Mouse (Mus musculus) cerebellum, adult 2 months (tissue): ENCODE measurements around the gene Slc13a5. TPM values are rescaled to one million over a fixed set of nuclear protein-coding genes. Genes with fewer than 3 reads are reported as not detected.
A peak's percentile ranks its signal among the peaks of the same experiment; 100 is the strongest.

Experiments used
- DNase-seq, 2 experiments: peaks; one replicate each; pipeline ENCODE4 v3.0.0; 2021
- H3K27ac ChIP-seq: fragments of 200-500 bp; 2 replicates; pipeline ENCODE4 v1.5.1; 2012; ENCODE audit warnings: low read length, control low read depth, inconsistent platforms; ENCODE audit not compliant: insufficient read depth
- H3K27me3 ChIP-seq: fragments of 200-500 bp; 2 replicates; pipeline ENCODE4 v1.6.1; 2012; ENCODE audit warnings: inconsistent platforms, mild to moderate bottlenecking, low read length, moderate library complexity; ENCODE audit not compliant: control insufficient read depth, insufficient read depth
- H3K4me1 ChIP-seq: fragments of 200-500 bp; 2 replicates; pipeline ENCODE4 v1.6.1; 2011; ENCODE audit warnings: low read length; ENCODE audit not compliant: control insufficient read depth, insufficient read depth
- H3K4me3 ChIP-seq: fragments of 200-500 bp; replicated peaks from 2 replicates; pipeline ENCODE3; 2011; ENCODE audit warnings: mild to moderate bottlenecking, low read depth, low read length, control low read depth; ENCODE audit not compliant: insufficient read depth
- CTCF ChIP-seq: fragments of 200-500 bp; IDR thresholded peaks from 2 replicates; pipeline ENCODE4 v1.5.1; 2011; ENCODE audit warnings: low read depth, mild to moderate bottlenecking, control low read depth, low read length, moderate library complexity, borderline replicate concordance; ENCODE audit not compliant: insufficient read depth
- POLR2A ChIP-seq: fragments of 200-500 bp; IDR thresholded peaks from 2 replicates; pipeline ENCODE4 v1.6.1; 2011; ENCODE audit warnings: low read length, control low read depth, borderline replicate concordance; ENCODE audit not compliant: insufficient read depth
- WGBS: fragments of 180-500 bp; shearing (Covaris S2); methylation state at CpG from one replicate; pipeline ENCODE4 v1.1.7; 2018; 5-methylcytosine and 5-hydroxymethylcytosine counted together
- polyA plus RNA-seq: library from polyadenylated mRNA; depleted of rRNA; stranded (reverse); fragments of >200 nt; gene quantifications from 2 replicates; pipeline ENCODE4 v1.2.3, GENCODE M21; 2012

Gene Slc13a5
- polyA plus RNA-seq, 1 experiment, result 9.6 TPM

- 19% methylated on average over 6 of the region's 6 CpGs for WGBS
- peak within 1 kb of the TSS; percentile 31 for H3K4me3 ChIP-seq
These were observed 34.3 kb upstream of the Slc13a5 start, which contains the start of gene Xaf1 for GRCm38 (mm10) chr11:72301334-72301733. Gene Xaf1, plus strand, starts transcription at chr11:72301629.

GRCm38 (mm10) chr11:72293116-72293515, 26.1 kb upstream of the Slc13a5 start:
- 74% methylated on average over 2 of the region's 2 CpGs for WGBS
- no peak overlapping the region for H3K27ac ChIP-seq
- H3K4me3 ChIP-seq, result no peak overlapping the region
- DNase-seq, result no peak
- H3K27me3 ChIP-seq, result no peaks in the 10 kb centered on the region
- TF ChIP-seq CTCF, result no peak
- TF ChIP-seq POLR2A, result no peak
- no peaks in the 10 kb centered on the region for H3K4me1 ChIP-seq

More at GRCm38 (mm10) chr11:72301334-72301733, 34.3 kb upstream of the Slc13a5 start, which contains the start of gene Xaf1:
- DNase-seq, result peak in 1 of 2 experiments; percentile 5
- TF ChIP-seq CTCF, result no peak
- no peak for TF ChIP-seq POLR2A
- Histone ChIP-seq H3K4me1 (peaks cover 6% of the 10 kb centered on the region; the same call in 1 of the 2 replicates), H3K27me3 (no peaks in the 10 kb centered on the region), H3K27ac (peak within 1 kb of the TSS; percentile 38; the same call in 1 of the 2 replicates)

DNA sequence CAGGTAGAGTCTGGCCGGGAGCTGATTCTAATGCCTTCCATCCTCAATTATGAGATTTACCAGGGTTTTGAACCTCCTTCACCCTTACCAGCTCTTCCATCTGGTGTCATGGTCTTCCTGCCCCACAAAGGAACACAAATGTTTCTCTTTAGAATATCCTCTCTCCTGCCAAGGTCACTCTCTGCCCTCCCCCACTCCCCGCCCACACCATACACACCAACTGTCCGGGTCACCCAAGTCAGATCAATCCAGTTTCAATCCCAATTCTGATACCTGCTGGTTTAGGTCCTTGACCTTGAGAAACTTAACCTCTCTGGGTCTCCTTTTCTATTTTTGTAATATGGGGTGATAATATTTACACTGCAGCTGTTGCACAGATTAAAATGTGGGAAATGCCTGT, 20.5 kb upstream of the Slc13a5 start:
- no peak overlapping the region for H3K4me3 ChIP-seq
- WGBS, result 83% methylated on average over 3 of the region's 3 CpGs

DNA sequence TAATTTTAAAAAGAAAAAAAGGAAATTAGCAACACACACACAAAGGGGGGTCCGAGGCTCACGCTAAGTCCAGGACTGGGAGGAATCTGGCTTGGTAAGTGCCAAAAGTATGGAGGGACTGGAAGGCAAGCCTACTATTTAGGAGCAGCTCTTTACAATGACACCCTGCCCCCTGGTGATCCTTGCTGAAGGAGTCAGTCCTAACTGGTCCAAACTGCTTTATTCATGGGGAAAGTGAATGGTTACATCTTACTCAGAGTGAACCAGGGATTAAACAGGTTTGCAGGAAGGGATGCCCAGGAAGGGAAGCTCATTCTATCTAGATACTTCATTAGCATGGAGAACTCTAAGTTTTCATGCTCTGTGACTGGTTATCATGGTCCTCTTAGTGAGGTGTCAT, 20.1 kb upstream of the Slc13a5 start:
- WGBS, result 86% methylated on average over 2 of the region's 2 CpGs
- no peak for DNase-seq
- Histone ChIP-seq H3K4me1 (no peaks in the 10 kb centered on the region), H3K27ac (no peak overlapping the region), H3K4me3 (no peak overlapping the region), H3K27me3 (no peaks in the 10 kb centered on the region)
- TF ChIP-seq CTCF (no peak), POLR2A (no peak)

More for the DNA sequence above, 20.5 kb upstream of the Slc13a5 start:
- H3K4me1 ChIP-seq, result no peaks in the 10 kb centered on the region
- no peak for DNase-seq
- H3K27me3 ChIP-seq, result no peaks in the 10 kb centered on the region
- TF ChIP-seq POLR2A (no peak), CTCF (no peak)
- H3K27ac ChIP-seq, result no peak overlapping the region

GRCm38 (mm10) chr11:72286651-72287050, 19.6 kb upstream of the Slc13a5 start:
- TF ChIP-seq CTCF (no peak), POLR2A (no peak)
- Histone ChIP-seq H3K4me1 (no peaks in the 10 kb centered on the region), H3K27me3 (no peaks in the 10 kb centered on the region), H3K27ac (no peak overlapping the region), H3K4me3 (no peak overlapping the region)
- 82% methylated on average over 3 of the region's 3 CpGs for WGBS
- DNase-seq, result no peak

DNA sequence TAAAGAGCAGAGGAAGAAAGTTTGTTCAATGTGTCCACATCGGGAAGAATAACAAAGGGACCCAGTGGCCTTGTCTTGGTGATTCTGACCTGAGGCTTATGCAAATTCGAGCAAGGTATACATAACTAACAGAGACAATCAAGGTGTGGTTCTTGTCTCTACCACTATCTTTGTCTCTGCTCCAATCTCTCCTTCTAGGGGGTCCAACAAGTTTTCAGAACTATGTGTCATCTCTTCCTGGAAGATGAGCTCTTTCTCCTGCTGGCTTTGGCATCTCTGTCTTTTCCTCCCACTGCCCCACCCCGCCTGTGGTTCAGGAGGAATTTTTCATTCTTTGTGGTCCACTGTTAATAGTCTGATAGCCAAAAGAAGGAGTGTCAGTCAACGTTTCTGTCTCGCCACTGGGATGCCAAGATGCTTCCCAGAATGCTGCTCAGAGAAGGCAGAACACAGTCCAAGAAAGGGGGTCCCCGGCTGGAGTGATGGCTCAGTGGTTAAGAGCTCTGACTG, 19.0 kb upstream of the Slc13a5 start:
- 59% methylated on average over 6 of the region's 6 CpGs for WGBS
- Histone ChIP-seq H3K27ac (no peak overlapping the region), H3K27me3 (no peaks in the 10 kb centered on the region), H3K4me3 (no peak overlapping the region), H3K4me1 (no peaks in the 10 kb centered on the region)
- DNase-seq, result no peak
- TF ChIP-seq POLR2A, result no peak
- TF ChIP-seq CTCF, result no peak

DNA sequence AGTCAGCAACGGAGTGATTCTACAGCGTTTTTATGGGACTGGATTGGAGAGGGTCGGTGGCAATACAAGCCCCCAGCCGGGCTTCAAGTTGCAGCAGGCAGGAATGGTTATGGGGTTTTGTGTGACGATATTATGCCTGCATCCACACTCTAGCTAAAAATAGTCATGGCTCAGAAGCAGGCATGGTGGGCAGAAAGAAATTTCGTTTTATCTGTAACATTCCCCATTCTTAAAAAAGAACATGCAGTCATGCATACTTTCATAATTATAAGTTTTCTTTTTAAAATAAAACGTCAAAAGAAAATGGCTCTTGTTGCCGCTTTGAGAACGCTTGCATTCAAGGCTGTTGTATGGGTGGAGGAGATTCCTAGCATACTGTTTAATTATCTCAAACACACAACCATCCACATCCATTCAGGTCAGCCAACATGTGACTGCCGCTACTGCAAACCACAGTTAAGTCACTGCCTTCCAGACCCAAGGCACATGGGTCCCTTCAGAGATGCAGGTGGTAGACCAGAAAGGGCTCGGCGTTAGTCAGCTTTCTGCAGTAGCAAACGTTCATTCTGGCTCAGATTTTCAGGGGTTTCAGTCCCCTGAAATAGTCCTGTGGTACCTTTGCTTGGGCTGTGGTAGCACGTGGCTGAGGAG, 17.6 kb upstream of the Slc13a5 start:
- 74% methylated on average over 14 of the region's 14 CpGs for WGBS
- H3K4me3 ChIP-seq, result no peak overlapping the region
- H3K27ac ChIP-seq, result no peak overlapping the region
- H3K27me3 ChIP-seq, result no peaks in the 10 kb centered on the region
- H3K4me1 ChIP-seq, result no peaks in the 10 kb centered on the region
- TF ChIP-seq CTCF (no peak), POLR2A (no peak)
- DNase-seq, result no peak
